Mouse (Mus musculus): Measurements from ENCODE around the gene 9130213A22Rik.

GRCm38 (mm10) chr11:69081613-69082012 is 40.8 kb downstream of the 9130213A22Rik start:
- TF ChIP-seq CTCF (IDR thresholded peaks at IDR 0.05; ENCODE audit: insufficient read depth, low read length) (no peak), POLR2A (IDR thresholded peaks at IDR 0.05; ENCODE audit: borderline replicate concordance, extremely low read depth, low read depth, low read length) (no peak)
